Mouse (Mus musculus) inflammation-experienced regulatory T-cells, adult 6 months (primary cell): Measurements from ENCODE around the gene Sim2. TPM values are rescaled to one million over a fixed set of nuclear protein-coding genes. Genes with fewer than 3 reads are reported as not detected.

ENCODE experiments used
- ATAC-seq: one replicate; pipeline ENCODE4 v1.8.0; 2017
- polyA plus RNA-seq, 3 experiments: library from polyadenylated mRNA; unstranded; fragments of 100-300 nt; shearing (Covaris generic); gene quantifications; one replicate each; pipeline ENCODE4 v1.2.1; 2017

Gene Sim2
- polyA plus RNA-seq, 3 experiments from 2014 or later = not detected

DNA sequence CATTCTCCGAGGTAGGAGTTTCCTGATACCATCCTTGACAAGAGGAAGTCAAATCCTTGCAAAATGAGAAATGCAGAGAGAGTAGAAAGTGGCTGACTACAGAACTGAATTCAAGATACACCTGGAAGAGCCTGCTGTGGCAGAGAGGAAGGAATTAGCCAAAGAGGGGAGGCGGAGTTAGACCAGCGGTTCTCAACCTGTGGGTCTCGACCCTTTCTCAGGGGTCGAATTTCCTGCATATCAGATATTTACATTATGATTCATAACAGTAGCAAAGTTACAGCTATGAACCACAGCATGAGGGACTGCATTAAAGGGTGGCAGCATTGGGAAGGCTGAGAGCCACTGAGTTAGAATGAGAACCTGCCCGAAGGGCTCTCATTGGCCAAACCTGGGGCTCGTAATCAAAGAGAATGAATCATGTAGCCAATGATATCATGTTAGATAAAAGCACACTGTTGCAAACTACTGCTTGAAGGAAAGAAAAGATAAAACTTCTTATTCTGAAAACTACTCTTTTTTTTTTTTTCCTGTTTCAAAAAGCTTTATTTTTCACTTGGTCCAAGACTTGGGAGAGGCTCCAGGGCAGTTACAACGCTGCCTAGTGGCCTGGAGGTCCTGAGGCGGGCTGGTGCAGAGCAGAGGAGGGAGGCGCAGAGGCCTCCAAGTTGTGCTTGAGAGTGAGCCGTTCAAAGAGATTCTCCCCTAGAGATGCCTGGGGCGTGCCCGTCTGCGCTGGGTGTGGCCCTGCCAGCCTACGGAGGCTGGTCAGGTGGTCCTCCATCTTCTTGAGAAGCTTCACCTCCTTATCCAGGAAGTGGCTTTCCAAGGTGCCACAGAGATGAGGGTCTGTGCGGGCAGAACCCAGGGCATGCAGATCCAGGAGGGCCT, 84.2 kb downstream of the Sim2 start:
- no peak for ATAC-seq

DNA sequence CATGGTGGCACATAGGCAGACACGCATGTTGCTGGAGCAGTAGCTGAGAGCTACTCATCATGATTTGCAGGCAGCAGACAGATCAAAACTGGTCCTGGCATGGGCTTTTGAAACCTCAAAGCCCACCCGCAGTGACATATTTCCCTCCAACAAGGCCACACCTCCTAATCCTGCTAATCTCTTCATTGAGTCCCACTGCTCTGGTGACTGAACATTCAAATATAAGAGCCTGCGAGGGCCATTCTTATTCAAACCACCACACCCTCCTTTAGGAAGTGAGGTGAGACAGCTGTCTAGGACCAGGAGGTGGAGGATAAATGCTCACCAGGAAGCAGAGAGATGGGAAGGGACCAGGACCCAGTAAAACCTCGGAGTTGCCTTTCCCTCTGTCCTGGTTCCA, 85.5 kb downstream of the Sim2 start:
- ATAC-seq = no peak

DNA sequence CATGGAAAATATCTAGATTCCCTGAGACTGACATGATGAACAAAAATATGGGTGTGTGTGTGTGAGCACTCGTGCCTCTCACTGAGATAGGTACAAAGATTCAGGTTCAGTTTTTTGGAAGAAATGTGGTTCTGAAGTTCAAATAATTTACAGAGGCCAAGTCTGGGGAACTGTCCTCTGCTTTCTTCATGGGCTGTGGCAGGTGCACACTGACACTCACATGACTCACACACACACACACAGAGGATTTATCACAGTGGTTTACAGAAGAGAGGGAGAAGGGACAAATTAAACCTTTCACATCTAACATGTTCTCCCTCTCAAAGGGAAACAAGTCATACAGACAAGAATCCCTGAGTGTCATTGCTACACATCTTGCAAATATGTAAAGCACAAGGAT, 88.6 kb downstream of the Sim2 start:
- no peak for ATAC-seq

DNA sequence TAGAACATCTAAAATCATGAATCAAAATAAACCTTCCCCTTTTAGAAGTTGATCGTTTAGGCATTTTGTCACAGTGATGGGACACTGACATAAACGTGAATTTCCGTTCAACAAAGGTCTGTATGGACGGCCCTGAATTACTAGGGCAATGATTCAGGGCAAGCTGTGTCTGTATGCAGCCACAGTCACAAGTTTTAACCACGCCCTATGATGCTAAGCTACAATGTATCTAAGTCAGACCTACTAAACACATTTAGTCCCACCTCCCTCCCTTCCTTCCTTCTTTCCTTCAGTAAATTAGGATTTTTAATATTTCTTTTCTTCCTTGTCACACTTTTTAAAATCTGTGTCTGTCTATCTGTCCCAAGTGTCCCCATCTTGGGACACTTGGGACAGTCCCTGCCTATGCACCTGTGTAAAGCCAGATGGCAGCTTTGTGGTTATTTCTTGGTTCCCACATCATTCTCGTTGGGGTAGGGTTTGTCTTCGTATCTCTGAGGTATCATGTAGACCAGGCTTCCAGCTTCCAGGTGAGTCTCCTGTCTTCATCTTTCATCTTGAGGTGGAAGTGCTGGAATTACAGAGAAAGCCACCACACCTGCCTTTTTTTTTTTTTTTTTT, 90.7 kb downstream of the Sim2 start:
- no peak for ATAC-seq

Other genes starting within 250 kb of the Sim2 start
- gene Chaf1b, start 201.0 kb upstream of the Sim2 start, polyA plus RNA-seq = 10 to 100 TPM; 19.1 to 44.8 (median 25.6) TPM
- not detected for gene Cldn14, start 76.1 kb upstream of the Sim2 start, polyA plus RNA-seq
- 1 to 10 TPM; 4.3 to 9.7 (median 9.1) TPM for gene Hlcs, start 228.6 kb downstream of the Sim2 start, polyA plus RNA-seq
- gene Ripply3, start 243.5 kb downstream of the Sim2 start, polyA plus RNA-seq = under 1 TPM; 0.39 to 0.81 (median 0.77) TPM